Mouse (Mus musculus): ENCODE data around the gene Psmb4.
"Not testable (repeated sequence)": the region's sequence is repeated elsewhere in the genome, so short reads cannot be mapped to it uniquely, and the experiment has no call there.

DNA sequence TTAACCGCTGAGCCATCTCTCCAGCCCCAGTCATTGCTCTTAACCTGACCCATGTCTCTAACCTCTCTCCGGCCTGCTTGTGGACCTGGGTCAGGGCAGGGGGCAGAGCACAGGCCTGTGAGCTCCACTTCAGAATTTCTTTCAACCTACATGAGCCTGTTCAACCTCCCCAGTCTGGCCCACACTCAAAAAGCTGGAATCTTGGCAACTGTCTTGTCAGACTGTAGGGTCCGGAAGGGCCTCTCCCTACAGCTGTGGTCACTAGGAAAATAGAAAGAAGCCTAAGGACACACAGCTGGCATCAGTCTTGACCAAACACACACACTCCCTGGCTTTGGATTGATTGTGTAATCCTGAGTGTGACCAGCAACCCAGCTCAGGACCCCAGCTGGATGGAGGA lies 48.6 kb upstream of the Psmb4 start:
- not testable (repeated sequence) for TF ChIP-seq CTCF (IDR thresholded peaks at IDR 0.05; ENCODE audit: low read depth, low read length); POLR2A (IDR thresholded peaks at IDR 0.05; ENCODE audit: borderline replicate concordance, low read depth, low read length)

Measured in bone marrow macrophage, adult 2 months (primary cell).